Mouse (Mus musculus) gastrocnemius, adult 2 months (tissue): ENCODE data around the gene Atg5. TPM values are rescaled to one million over a fixed set of nuclear protein-coding genes. Genes with fewer than 3 reads are reported as not detected.
A peak's percentile ranks its signal among the peaks of the same experiment; 100 is the strongest.
"Not testable (repeated sequence)": the region's sequence is repeated elsewhere in the genome, so short reads cannot be mapped to it uniquely, and the experiment has no call there.

Source experiments
- DNase-seq: peaks from one replicate; pipeline ENCODE4 v3.0.0; 2022
- H3K27ac ChIP-seq: fragments of 200-600 bp; 2 replicates; pipeline ENCODE4 v1.8.1; 2022; ENCODE audit warnings: mild to moderate bottlenecking
- H3K4me3 ChIP-seq: fragments of 200-600 bp; 2 replicates; pipeline ENCODE4 v1.8.1; 2022; ENCODE audit warnings: mild to moderate bottlenecking, moderate library complexity
- CTCF ChIP-seq: fragments of 200-600 bp; IDR thresholded peaks from 2 replicates; pipeline ENCODE4 v1.8.1; 2022; ENCODE audit warnings: antibody characterized with exemption, mild to moderate bottlenecking, moderate library complexity
- intact Hi-C: fragments of 180-260 bp; cut with DNase I; formaldehyde crosslinking; loops from one replicate; pipeline ENCODE4 v1.15.1; 2025
- long read RNA-seq, 2 experiments: library from polyadenylated mRNA; stranded (forward); transcript quantifications; one replicate each; pipeline ENCODE4 v2.0.0; 2021
- total RNA-seq, 2 experiments: library from RNA; stranded (reverse); gene quantifications; 2 replicates each; pipeline ENCODE4 v1.2.3; 2021

The Atg5 gene
- total RNA-seq, result 10 to 100 TPM in 1 of 2 experiments, 1 to 10 TPM in 1; 9.6 to 12.4 TPM
- long read RNA-seq, experiment 1, transcript Atg5-201 (8 exons, 2,352 nt), result major isoform, 12 of 14 reads
- long read RNA-seq, experiment 1, partial matches to known transcripts, result 1 of 14 reads
- long read RNA-seq, experiment 1, other reads (novel, unspliced or antisense), result 1 of 14 reads
- long read RNA-seq, experiment 2, transcript Atg5-201 (8 exons, 2,352 nt), result major isoform, 21 of 24 reads
- long read RNA-seq, experiment 2, partial matches to known transcripts, result 0 of 24 reads
- long read RNA-seq, experiment 2, other reads (novel, unspliced or antisense), result 3 of 24 reads

DNA sequence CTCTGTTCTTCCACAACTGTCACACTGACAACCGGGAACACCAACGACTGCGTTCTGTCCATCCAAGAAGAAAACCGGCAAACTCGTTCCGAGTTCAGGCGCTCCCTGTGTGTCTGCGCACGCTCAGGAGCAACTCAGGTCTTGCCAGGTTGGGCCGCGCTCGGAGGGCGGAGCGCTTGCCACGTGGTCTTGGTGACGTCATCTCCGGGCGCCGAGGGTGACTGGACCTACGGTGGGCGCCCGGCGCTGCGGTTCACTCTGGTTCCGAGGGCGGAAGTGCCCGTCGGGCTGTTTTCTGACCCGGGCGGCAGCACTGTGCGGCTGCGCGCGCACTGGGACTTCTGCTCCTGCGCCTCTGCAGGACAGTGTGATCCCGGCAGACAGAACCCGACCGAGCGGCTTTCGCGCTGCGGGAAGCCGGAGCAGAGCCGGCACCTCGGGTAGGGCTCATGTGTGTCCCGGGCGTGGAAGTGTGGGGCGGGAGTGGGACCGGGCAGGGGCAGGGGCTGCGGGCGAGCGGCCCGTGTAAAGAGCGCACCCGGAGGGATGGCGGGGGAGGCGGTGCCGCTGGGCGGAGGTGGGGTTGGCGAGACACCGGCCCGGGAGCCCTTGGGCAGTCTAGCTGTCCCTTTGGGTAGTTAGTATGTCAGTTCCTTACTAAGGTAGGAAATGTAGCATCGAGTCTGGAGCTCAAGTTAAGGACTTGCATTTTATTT lies at the start of gene Atg5:
Gene Atg5, plus strand, starts transcription at position 214 of the 716 bp plus-strand sequence.
- intact Hi-C loops, result no loop called here
- TF ChIP-seq CTCF, result peak; percentile 50
- H3K27ac ChIP-seq, result peak within 1 kb of the TSS; percentile 86
- DNase-seq, result peak; percentile 100
- H3K4me3 ChIP-seq, result peak within 1 kb of the TSS; percentile 96

DNA sequence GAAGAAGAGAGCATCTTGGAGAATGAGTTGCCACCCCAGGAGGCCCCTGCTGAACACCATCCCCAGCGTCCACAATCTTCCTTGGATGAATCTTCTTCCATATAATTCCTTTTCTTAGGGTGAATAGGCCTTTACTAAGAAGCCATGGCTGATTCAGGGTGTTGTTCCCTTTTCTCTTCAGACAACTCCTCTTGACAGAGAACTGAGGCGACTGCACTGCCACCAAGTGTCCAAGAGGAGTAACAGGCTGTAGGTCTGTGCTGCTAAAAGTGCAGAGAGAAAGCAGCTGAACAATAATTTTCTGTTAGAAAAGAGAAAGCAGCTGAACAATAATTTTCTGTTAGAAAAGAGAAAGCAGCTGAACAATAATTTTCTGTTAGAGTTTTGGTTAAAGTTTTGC lies 49.1 kb upstream of the Atg5 start:
- H3K4me3 ChIP-seq, DNase-seq, intact Hi-C loops, H3K27ac ChIP-seq: not testable (repeated sequence)
- peak; percentile 20; the same call in 1 of the 2 replicates for TF ChIP-seq CTCF

DNA sequence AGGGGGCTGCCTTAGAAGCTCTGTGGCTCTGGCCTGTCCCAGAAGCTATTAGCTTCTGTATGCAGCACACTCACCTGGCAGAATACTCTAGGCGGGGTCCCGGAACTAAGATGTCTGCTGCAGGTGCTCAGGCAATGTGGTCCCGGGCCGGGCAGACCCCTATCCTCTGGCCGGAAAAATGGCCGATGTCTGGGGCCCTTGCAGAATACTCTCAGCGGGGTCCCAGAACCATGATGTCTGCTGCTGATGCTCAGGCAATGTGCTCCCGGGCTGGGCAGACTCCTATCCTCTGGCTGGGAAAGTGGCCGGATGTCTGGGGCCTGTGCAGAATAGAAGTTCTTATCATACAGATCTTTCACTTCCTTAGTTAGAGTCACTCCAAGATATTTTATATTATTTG lies 43.8 kb upstream of the Atg5 start:
- no peak for TF ChIP-seq CTCF
- H3K27ac ChIP-seq, result no peak overlapping the region
- intact Hi-C loops, result no loop called here
- no peak overlapping the region for H3K4me3 ChIP-seq
- no peak for DNase-seq

DNA sequence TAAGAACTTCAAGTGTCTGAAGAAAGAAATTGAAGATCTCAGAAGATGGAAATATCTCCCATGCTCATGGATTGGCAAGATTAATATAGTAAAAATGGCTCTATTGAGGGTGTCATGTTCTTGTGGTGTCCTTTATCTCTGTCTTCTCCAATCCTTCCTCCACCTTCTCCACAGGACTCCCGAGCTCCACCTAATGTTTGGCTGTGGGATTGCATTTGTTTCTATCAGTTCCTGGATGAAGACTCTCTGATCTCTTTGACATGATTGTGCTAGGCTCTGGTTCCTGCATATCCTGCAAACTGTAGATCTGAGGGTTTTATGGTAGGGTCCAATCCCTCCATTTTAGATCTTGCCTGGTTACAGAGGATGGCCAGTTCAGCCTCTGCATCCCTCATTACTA lies 34.8 kb upstream of the Atg5 start:
- peak; percentile 26 for DNase-seq
- intact Hi-C loops, result loop anchor here (10.0 kb wide), 1 partner anchor 279 kb away; no protein-coding TSS in a partner anchor
- H3K4me3 ChIP-seq, H3K27ac ChIP-seq: not testable (repeated sequence)
- TF ChIP-seq CTCF, result peak; percentile 53

DNA sequence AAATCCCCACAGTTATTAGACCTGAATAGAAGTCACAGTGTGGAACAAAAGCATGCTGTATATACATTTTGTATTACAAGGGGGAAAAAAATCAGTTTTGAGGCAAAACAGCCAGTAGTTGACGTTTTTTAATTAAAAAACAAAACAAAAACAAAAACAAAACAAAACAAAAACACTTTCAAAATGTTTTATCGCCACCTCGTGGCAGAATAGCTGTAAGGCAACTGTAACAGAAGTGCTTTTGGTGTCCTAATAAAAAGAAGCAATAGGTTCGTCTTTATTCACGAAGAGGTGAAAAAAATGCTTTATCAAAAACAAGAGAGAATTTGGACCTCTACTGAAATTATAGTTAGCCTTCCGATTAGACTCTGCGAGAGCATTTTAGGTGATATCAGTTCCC lies 32.9 kb upstream of the Atg5 start:
- H3K4me3 ChIP-seq, H3K27ac ChIP-seq, DNase-seq: not testable (repeated sequence)
- TF ChIP-seq CTCF, result peak; percentile 60
- intact Hi-C loops, result loop anchor here (10.0 kb wide), 1 partner anchor 280 kb away; no protein-coding TSS in a partner anchor

DNA sequence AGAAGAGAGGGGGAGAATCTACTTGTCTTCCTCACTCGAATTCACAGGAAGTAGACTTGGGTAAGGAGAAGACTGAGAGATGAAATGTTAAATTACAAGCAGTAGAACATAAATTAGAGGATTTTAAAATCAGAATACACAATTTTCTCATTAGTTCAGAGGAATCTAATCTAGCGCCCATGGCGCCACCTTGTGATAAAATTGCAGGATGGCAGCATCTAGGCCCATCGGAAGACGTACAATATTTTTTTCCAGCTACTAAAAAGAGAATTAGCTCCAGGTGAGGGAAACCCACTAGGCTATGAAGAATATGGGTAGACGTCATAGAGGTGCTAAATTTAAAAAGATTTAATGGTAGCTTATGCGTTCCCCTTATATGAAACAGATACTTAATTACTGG lies 11.5 kb upstream of the Atg5 start:
- intact Hi-C loops, result no loop called here
- H3K27ac ChIP-seq, result no peak overlapping the region
- TF ChIP-seq CTCF, result peak; percentile 42
- no peak for DNase-seq
- no peak overlapping the region for H3K4me3 ChIP-seq

DNA sequence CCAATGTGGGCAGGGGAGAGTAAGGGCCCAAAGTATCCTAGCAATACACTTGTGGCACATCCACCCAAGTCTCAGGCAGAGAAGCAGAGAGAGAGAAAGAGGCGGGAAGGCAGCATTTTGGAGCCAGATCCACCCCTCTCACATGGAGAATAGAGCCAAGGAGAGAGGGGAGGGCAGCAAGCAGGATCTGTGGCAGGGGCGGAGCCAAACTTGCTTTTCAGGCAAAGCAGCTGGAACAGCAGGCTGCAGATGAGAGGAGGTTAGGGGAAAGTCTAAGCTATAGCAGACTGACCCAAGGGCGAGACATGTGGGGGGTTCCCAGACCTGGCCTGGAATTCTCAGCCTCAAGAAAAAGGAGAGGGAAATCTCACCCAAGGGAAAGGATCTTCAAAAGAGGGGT lies 2.3 kb upstream of the Atg5 start:
- no peak overlapping the region for H3K4me3 ChIP-seq
- no peak overlapping the region for H3K27ac ChIP-seq
- DNase-seq, result no peak
- intact Hi-C loops, result no loop called here
- no peak for TF ChIP-seq CTCF

DNA sequence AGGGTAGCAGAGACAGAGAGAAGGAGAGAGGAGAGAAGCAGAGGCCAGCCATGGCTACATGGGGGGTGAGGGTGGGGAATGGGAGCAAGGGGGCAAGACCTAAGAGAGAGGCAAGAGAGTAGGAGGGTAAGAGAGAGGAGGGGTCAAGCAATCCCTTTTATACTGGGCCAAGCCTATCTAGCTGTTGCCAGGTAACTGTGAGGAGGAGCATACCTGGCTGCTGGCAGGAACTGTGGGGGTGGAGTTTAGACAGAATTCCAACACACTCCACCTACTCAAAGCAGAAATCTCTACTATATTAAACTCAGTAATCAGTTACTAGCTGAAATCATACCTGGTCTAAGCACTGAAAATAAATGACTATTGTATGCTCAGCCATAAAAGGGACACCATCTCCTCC lies 1.6 kb upstream of the Atg5 start:
- Histone ChIP-seq H3K4me3 (no peak overlapping the region), H3K27ac (no peak overlapping the region)
- no peak for DNase-seq
- intact Hi-C loops, result no loop called here
- no peak for TF ChIP-seq CTCF

DNA sequence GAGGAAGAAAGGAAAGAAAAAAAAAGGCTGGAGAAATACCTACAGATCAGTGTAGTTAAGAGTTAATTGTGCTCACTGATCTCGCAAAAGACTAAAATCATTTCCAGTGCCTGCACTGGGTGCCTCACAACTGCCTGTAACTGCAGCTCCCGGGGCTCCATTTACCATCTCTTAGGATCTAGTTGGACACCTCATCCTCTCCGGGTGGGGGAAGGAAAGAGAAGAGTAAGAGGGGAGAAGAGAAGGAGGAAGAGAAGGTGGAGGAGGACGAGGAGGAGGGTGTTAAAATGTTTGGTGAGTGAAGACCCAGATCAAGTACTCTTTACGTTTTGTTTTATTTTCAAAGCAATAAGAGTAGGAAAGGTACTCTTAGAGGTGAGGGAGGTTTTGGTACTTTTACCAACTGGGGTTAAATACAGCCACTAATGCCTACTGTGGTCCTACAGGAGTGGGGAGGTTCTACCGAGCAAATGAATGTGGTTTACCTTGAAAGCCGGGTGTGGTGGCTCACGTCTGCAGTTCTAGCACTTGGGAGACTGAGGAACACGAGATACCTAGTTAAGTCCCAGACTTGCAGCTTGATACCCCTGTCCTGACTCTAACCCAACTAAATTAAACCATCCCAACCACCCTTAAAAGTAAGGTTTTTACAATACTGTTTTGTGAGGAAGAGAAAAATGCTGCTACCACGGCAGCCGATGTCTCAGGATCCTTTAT lies 574 bp upstream of the Atg5 start:
- Histone ChIP-seq H3K27ac (peak overlapping the region; percentile 86), H3K4me3 (peak overlapping the region; percentile 96)
- intact Hi-C loops, result no loop called here
- DNase-seq, result no peak
- no peak for TF ChIP-seq CTCF

DNA sequence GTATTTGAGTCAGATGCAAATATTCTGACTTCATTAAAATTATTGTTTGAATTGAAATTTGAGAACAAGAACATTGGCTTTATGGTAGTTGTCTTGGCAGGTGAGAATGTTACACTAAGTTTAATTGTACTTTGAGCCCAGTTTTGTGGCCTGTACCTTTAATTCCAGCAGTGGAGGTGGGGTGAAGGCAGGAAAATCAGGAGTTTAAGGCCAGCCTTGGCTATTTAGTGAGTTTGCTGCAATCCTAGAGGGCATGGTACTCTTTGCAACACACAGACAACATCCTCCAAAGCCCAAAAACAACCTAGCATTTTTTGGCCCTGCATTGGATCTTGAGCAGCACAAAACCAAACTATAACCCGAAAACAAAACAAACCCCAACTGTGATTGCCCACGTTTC lies 1.1 kb downstream of the Atg5 start:
- H3K4me3 ChIP-seq, result peak overlapping the region; percentile 96
- no peak for DNase-seq
- intact Hi-C loops, result no loop called here
- H3K27ac ChIP-seq, result peak overlapping the region; percentile 86
- TF ChIP-seq CTCF, result no peak

DNA sequence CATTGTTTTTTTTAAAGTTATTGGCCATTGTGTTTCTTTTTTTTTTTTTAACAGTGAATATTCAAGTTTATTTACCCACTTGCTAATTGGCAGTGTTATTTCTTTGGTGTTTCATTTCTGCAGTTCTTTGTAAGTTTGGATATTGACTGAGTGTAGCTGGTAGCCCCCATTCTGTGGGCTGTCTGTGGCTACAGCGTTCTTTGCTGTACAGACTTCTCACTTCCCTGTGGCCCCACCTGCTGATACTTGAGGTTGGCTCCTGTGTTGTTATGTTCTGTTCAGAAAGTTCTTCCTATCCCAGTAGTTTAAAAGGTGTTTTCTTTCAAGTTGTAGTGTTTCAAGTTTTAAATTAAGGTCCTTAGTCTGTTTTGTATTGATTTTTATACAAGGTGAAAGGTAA lies 14.2 kb downstream of the Atg5 start:
- Histone ChIP-seq H3K27ac (no peak overlapping the region), H3K4me3 (no peak overlapping the region)
- intact Hi-C loops, result no loop called here
- DNase-seq, result no peak
- no peak for TF ChIP-seq CTCF

DNA sequence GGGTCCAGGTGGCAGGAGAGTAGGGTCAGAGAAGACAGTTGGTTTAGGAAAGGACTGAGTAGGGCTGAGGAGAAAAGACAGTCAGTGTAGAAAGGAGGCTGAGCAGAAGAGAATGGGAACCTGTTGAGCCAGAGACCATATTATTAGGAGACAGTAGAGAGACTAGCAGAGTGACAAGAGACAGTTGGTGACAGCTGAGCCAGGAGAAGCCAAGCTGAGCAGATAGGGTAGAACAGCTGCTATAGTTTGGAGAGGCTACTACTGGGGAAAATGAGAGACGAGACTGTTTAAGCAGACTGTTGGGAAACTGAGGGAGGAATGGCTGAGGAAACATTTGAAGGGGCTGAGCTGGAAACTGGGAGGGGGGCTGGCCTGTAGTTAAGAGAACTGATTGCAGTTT lies 16.9 kb downstream of the Atg5 start:
- intact Hi-C loops, result no loop called here
- no peak for DNase-seq
- Histone ChIP-seq H3K4me3 (no peak overlapping the region), H3K27ac (0 out of 2 replicates have a peak overlapping the region, but pooled peaks have one; percentile 36)
- TF ChIP-seq CTCF, result no peak

DNA sequence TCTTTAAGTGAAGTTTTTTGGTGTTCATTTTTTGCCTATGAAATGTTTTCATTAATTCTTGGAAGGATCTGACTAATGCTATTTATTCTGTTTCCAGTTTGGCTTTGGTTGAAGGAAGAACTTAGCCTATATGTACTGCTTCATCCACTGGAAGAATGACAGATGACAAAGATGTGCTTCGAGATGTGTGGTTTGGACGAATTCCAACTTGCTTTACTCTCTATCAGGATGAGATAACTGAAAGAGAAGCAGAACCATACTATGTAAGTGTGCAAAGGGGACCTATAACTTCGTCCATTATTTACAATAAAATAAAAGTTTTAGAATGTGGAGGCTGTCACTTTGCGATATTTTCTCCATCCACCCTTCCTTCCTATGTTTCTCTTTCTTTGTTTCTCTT lies 17.8 kb downstream of the Atg5 start:
- no peak for DNase-seq
- intact Hi-C loops, result no loop called here

More for the DNA sequence above, 17.8 kb downstream of the Atg5 start:
- Histone ChIP-seq H3K27ac (no peak overlapping the region), H3K4me3 (no peak overlapping the region)
- TF ChIP-seq CTCF, result no peak
